Mouse (Mus musculus): Measurements from ENCODE around the gene Slc25a21. TPM values are rescaled to one million over a fixed set of nuclear protein-coding genes. Genes with fewer than 3 reads are reported as not detected.

The Slc25a21 gene
- polyA plus RNA-seq, 1 experiment from 2014 or later, result 0.71 TPM

GRCm38 (mm10) chr12:56877796-56878195 is 319.5 kb downstream of the Slc25a21 start:
- no peak for ATAC-seq
- H3K36me3 ChIP-seq (ENCODE audit: control insufficient read depth, insufficient read depth, low read length), result no peaks in the 10 kb centered on the region
- H3K4me1 ChIP-seq (ENCODE audit: control insufficient read depth, insufficient read depth, low read length), result no peaks in the 10 kb centered on the region
- no peaks in the 10 kb centered on the region for H3K27me3 ChIP-seq (replicated peaks; ENCODE audit: control insufficient read depth, insufficient read depth, low read length)
- H3K4me3 ChIP-seq (ENCODE audit: low read length), result no peak overlapping the region
- WGBS, result 62% methylated on average over 3 of the region's 3 CpGs
- H3K4me2 ChIP-seq (ENCODE audit: low read depth, low read length), result no peak overlapping the region
- no peak overlapping the region for H3K9ac ChIP-seq (ENCODE audit: low read depth, low read length)
- H3K27ac ChIP-seq (ENCODE audit: low read length), result no peak overlapping the region
- no peaks in the 10 kb centered on the region for H3K9me3 ChIP-seq (ENCODE audit: control insufficient read depth, low read length)

DNA sequence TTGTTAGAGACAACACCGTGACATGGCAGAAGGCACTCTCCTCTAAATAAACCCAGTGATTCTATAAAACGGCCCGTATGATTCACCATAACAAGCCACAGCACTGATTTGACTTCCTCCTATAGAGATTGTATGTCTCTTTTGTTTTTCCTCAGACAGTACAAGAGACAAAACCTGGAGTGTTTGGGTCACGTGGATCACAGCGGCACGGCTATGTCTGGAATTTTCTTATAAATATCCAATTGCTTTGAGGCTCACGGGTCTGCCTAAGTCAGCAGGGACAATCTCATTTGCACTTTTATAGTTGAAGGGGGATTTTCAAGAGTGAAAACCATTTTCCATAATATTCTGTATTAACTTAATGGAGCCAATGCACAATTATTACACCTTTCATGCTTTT is 320.7 kb downstream of the Slc25a21 start:
- H3K4me3 ChIP-seq (ENCODE audit: low read length), result no peak overlapping the region
- H3K27me3 ChIP-seq (replicated peaks; ENCODE audit: control insufficient read depth, insufficient read depth, low read length), result no peaks in the 10 kb centered on the region
- no peaks in the 10 kb centered on the region for H3K9me3 ChIP-seq (ENCODE audit: control insufficient read depth, low read length)
- no peak overlapping the region for H3K4me2 ChIP-seq (ENCODE audit: low read depth, low read length)
- H3K27ac ChIP-seq (ENCODE audit: low read length), result no peak overlapping the region
- H3K4me1 ChIP-seq (ENCODE audit: control insufficient read depth, insufficient read depth, low read length), result no peaks in the 10 kb centered on the region
- H3K36me3 ChIP-seq (ENCODE audit: control insufficient read depth, insufficient read depth, low read length), result no peaks in the 10 kb centered on the region
- no peak overlapping the region for H3K9ac ChIP-seq (ENCODE audit: low read depth, low read length)
- no peak for ATAC-seq
- 42% methylated on average over 7 of the region's 7 CpGs for WGBS

DNA sequence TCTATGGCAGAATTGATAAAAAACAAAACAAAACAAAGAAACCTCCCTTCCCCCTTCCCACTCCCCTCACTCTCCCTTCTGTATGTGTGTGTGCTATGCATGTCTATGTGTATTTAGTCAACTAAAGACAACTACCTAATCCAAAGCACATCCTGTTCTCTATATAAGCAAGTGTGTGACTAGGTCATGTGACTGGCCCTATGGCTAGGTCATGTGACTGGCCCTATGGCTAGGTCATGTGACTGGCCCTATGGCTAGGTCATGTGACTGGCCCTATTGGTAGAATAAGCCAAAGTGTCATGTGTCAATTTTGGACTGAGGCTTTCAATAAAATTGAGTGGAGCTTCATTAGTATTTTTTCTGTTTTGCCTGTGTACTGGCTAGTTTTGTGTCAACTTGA is 324.1 kb downstream of the Slc25a21 start:
- Histone ChIP-seq H3K4me2 (ENCODE audit: low read depth, low read length) (no peak overlapping the region), H3K27me3 (replicated peaks; ENCODE audit: control insufficient read depth, insufficient read depth, low read length) (no peaks in the 10 kb centered on the region), H3K27ac (ENCODE audit: low read length) (no peak overlapping the region), H3K4me1 (ENCODE audit: control insufficient read depth, insufficient read depth, low read length) (no peaks in the 10 kb centered on the region), H3K9ac (ENCODE audit: low read depth, low read length) (no peak overlapping the region), H3K4me3 (ENCODE audit: low read length) (no peak overlapping the region), H3K9me3 (ENCODE audit: control insufficient read depth, low read length) (no peaks in the 10 kb centered on the region), H3K36me3 (ENCODE audit: control insufficient read depth, insufficient read depth, low read length) (no peaks in the 10 kb centered on the region)
- no peak for ATAC-seq

- Histone ChIP-seq H3K27ac (ENCODE audit: low read length) (no peak overlapping the region), H3K9me3 (ENCODE audit: control insufficient read depth, low read length) (no peaks in the 10 kb centered on the region), H3K36me3 (ENCODE audit: control insufficient read depth, insufficient read depth, low read length) (no peaks in the 10 kb centered on the region), H3K27me3 (replicated peaks; ENCODE audit: control insufficient read depth, insufficient read depth, low read length) (no peaks in the 10 kb centered on the region), H3K9ac (ENCODE audit: low read depth, low read length) (no peak overlapping the region), H3K4me3 (ENCODE audit: low read length) (no peak overlapping the region), H3K4me1 (ENCODE audit: control insufficient read depth, insufficient read depth, low read length) (no peaks in the 10 kb centered on the region), H3K4me2 (ENCODE audit: low read depth, low read length) (no peak overlapping the region)
- no peak for ATAC-seq
- WGBS, result 71% methylated on average over 3 of the region's 3 CpGs
These were observed 326.7 kb downstream of the Slc25a21 start for GRCm38 (mm10) chr12:56870569-56870968.

DNA sequence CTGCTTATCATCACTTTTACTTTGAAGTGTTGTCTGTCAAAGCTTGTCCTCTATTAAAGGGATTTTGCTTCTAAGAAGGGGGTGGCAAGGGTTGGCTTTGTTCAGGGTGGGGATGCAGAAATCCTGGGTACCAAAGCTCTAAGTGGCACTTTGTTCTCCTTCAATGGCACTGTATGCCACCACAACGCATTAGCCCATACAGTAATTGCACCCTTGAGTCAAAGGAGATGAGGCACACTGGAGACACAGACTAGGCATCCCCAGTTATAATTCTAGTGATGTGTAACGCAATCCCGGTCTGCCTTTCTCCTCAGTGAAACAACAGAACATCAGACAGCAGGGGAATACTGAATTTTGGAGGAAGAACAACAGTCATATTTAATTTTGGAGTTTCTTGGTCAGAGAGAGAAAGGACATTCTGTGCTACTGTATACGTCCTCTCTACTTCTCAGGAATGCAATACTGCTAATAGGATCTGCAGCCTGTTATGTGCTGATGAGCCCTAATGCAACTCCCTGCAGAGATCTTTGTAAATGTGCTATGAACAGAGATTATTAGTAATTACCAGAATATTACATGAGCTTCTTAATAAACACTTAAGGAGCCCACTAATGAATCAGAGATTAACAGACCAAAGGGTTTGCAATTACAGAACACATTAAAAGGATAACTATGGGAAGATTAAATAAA is 333.3 kb downstream of the Slc25a21 start:
- H3K4me2 ChIP-seq (ENCODE audit: low read depth, low read length), result no peak overlapping the region
- H3K36me3 ChIP-seq (ENCODE audit: control insufficient read depth, insufficient read depth, low read length), result no peaks in the 10 kb centered on the region
- H3K27ac ChIP-seq (ENCODE audit: low read length), result no peak overlapping the region
- H3K4me3 ChIP-seq (ENCODE audit: low read length), result no peak overlapping the region
- no peak overlapping the region for H3K9ac ChIP-seq (ENCODE audit: low read depth, low read length)
- no peaks in the 10 kb centered on the region for H3K4me1 ChIP-seq (ENCODE audit: control insufficient read depth, insufficient read depth, low read length)
- WGBS, result 83% methylated on average over 4 of the region's 4 CpGs
- no peaks in the 10 kb centered on the region for H3K9me3 ChIP-seq (ENCODE audit: control insufficient read depth, low read length)
- H3K27me3 ChIP-seq (replicated peaks; ENCODE audit: control insufficient read depth, insufficient read depth, low read length), result no peaks in the 10 kb centered on the region
- no peak for ATAC-seq

DNA sequence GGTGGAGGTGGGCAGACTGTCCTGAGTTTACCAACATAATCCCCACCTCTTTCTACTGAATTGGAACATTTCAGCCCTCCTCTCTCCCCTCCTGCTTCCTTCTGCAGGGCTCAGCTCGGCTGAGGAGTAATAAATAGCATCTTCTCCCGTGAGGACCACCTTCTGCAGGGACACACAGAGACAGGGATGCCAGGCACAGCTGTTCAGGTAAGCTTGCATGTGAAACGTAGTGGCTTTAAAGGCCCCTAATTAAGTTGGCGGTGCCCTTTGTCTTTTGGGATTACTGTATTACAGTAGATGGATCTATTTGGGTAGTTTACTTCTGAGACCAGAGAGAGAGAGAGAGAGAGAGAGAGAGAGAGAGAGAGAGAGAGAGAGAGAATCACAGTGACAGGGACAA is 344.6 kb downstream of the Slc25a21 start:
- Histone ChIP-seq H3K4me2 (ENCODE audit: low read depth, low read length) (no peak overlapping the region), H3K27me3 (replicated peaks; ENCODE audit: control insufficient read depth, insufficient read depth, low read length) (no peaks in the 10 kb centered on the region), H3K4me1 (ENCODE audit: control insufficient read depth, insufficient read depth, low read length) (no peaks in the 10 kb centered on the region), H3K27ac (ENCODE audit: low read length) (no peak overlapping the region), H3K9me3 (ENCODE audit: control insufficient read depth, low read length) (no peaks in the 10 kb centered on the region), H3K36me3 (ENCODE audit: control insufficient read depth, insufficient read depth, low read length) (no peaks in the 10 kb centered on the region), H3K4me3 (ENCODE audit: low read length) (no peak overlapping the region), H3K9ac (ENCODE audit: low read depth, low read length) (no peak overlapping the region)
- WGBS, result 42% methylated on average over 4 of the region's 4 CpGs
- no peak for ATAC-seq

DNA sequence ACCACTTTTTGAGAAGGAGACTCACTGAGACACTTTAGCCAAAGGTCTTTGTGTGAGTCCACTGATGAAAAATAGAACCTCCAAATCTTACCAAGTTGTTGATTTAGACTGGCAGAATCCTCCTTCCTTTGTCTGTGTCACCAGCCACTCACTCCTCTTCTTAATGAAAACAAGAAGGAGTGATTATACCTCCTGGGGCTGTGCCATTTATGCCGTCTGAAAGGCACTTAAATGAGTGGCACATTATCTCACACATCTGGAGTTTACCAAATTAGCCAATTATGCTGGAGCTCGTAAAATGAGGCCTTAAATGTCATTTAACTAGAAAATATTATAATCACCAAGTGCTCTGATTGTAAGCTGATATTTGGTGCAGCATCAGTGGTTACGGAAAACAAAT is 345.8 kb downstream of the Slc25a21 start:
- Histone ChIP-seq H3K9ac (ENCODE audit: low read depth, low read length) (no peak overlapping the region), H3K27ac (ENCODE audit: low read length) (no peak overlapping the region), H3K9me3 (ENCODE audit: control insufficient read depth, low read length) (no peaks in the 10 kb centered on the region), H3K4me2 (ENCODE audit: low read depth, low read length) (no peak overlapping the region), H3K4me3 (ENCODE audit: low read length) (no peak overlapping the region), H3K36me3 (ENCODE audit: control insufficient read depth, insufficient read depth, low read length) (no peaks in the 10 kb centered on the region), H3K27me3 (replicated peaks; ENCODE audit: control insufficient read depth, insufficient read depth, low read length) (no peaks in the 10 kb centered on the region), H3K4me1 (ENCODE audit: control insufficient read depth, insufficient read depth, low read length) (no peaks in the 10 kb centered on the region)
- 55% methylated on average over 3 of the region's 3 CpGs for WGBS
- no peak for ATAC-seq

GRCm38 (mm10) chr12:56829945-56830344 is 367.3 kb downstream of the Slc25a21 start:
- WGBS, result 63% methylated on average over 1 of the region's 1 CpGs
- Histone ChIP-seq H3K4me3 (ENCODE audit: low read length) (no peak overlapping the region), H3K4me2 (ENCODE audit: low read depth, low read length) (no peak overlapping the region), H3K36me3 (ENCODE audit: control insufficient read depth, insufficient read depth, low read length) (no peaks in the 10 kb centered on the region), H3K27ac (ENCODE audit: low read length) (no peak overlapping the region), H3K4me1 (ENCODE audit: control insufficient read depth, insufficient read depth, low read length) (peaks cover 4% of the 10 kb centered on the region; the same call in 1 of the 2 replicates), H3K27me3 (replicated peaks; ENCODE audit: control insufficient read depth, insufficient read depth, low read length) (0 out of 2 replicates have a peak, but pooled peaks cover 1% of the 10 kb centered on the region), H3K9me3 (ENCODE audit: control insufficient read depth, low read length) (no peaks in the 10 kb centered on the region), H3K9ac (ENCODE audit: low read depth, low read length) (no peak overlapping the region)
- no peak for ATAC-seq

DNA sequence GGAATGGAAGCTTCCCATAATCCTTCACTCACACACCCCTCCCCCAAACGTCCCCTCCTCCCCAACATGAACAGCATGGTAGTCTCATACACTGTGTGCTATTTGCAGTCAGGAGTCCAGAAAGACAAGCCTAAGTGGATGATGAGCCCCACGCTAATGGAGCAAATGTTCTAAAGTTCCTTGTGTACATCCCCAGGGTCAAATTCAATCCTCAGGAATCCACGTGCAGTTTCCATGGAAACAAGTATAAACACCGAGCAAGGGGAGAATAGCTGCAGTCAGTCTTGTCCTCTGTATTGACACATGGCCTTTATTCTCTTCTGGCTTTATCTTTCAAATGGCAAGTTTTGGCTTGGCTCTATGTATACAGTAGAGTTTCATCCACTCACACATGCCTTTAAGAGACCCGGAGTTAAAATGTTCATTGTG is 367.8 kb downstream of the Slc25a21 start:
- Histone ChIP-seq H3K9me3 (ENCODE audit: control insufficient read depth, low read length) (no peaks in the 10 kb centered on the region), H3K4me2 (ENCODE audit: low read depth, low read length) (no peak overlapping the region), H3K9ac (ENCODE audit: low read depth, low read length) (no peak overlapping the region), H3K36me3 (ENCODE audit: control insufficient read depth, insufficient read depth, low read length) (no peaks in the 10 kb centered on the region), H3K27ac (ENCODE audit: low read length) (no peak overlapping the region), H3K4me3 (ENCODE audit: low read length) (no peak overlapping the region), H3K4me1 (ENCODE audit: control insufficient read depth, insufficient read depth, low read length) (peaks cover 4% of the 10 kb centered on the region; the same call in 1 of the 2 replicates), H3K27me3 (replicated peaks; ENCODE audit: control insufficient read depth, insufficient read depth, low read length) (0 out of 2 replicates have a peak, but pooled peaks cover 3% of the 10 kb centered on the region)
- WGBS, result 8% methylated on average over 5 of the region's 5 CpGs
- peak; percentile 64 for ATAC-seq
